Mouse (Mus musculus) central nervous system, embryonic 18 days (tissue): ENCODE measurements around the gene Gm5150. TPM values are rescaled to one million over a fixed set of nuclear protein-coding genes. Genes with fewer than 3 reads are reported as not detected.

Experiments used
- polyA plus RNA-seq: library from polyadenylated mRNA; depleted of rRNA; stranded (reverse); fragments of >200 nt; gene quantifications from 2 replicates; pipeline ENCODE4 v1.2.3, GENCODE M21; 2012; rRNA removed

The Gm5150 gene
- polyA plus RNA-seq = not detected in 2 replicates

GRCm38 (mm10) chr3:16006215-16006614 lies at the start of gene Gm5150:
TSS of gene Gm5150 (minus strand) at chr3:16006437.

Other genes with a start within 250 kb of the Gm5150 start
- not detected in 2 replicates for gene Sirpb1c, start 157.9 kb downstream of the Gm5150 start, polyA plus RNA-seq